Mouse (Mus musculus): ENCODE measurements around the gene Tram2.

Gene Tram2

DNA sequence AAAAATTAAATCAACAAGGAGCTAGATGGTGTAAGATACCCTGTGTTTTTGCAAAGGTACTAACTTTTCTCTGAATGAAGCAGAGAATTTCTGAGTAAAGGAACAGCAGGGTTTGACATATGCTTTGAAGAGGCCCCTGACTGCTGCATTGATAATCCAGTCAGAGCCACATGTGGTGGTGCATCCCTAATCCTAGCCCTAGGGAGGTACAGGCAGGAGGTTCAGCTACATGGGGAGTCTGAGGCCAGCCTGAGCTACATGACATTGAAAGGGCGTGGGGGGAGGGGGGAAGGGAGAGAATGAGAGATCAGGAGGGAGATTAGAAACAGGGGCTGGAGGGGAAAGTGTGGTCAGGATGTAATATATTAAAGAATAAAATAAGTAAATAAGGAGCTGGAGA, 98.5 kb downstream of the Tram2 start:
- in situ Hi-C loops (cut with MboI, MseI), result no loop called here

DNA sequence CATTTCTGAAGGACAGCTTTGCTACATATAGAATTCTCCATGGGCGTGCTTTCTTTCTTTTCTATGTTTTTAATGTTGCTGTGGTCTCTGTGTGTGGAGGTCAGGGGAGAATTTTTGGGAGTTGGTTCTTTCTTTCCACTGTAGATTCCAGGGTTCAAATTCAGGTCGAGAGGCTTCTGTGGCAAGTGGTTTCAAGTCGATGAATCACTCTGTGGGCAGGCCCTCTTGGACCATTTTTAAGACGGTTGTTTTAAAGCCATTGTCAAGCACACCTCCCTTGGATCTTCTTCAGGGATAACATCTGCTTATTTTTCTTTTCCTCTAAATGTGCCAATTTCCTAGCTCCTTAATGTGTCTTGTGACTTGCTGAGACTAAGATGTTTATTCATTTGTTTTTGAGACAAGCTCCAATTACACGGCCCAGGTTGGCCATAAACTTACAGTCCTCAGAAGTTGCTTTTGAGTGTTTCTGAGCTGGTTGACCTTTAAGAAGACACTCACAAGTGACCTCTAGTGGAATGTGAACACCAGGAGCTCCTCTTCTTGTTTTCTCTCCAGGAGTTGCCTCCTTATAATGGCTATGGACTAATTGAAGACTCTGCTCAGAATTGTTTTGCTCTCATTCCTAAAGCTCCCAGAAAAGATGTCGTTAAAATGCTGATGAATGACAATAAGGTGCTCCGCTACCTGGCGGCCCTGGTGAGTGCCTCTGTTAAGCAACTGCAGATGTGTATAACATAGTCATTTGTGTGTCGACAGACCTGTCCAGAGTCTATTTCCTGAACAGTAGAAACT, 104.5 kb downstream of the Tram2 start:
- in situ Hi-C loops (cut with MboI, MseI), result loop anchor here (5.0 kb wide), 1 partner anchor 58 kb away; no protein-coding TSS in a partner anchor

DNA sequence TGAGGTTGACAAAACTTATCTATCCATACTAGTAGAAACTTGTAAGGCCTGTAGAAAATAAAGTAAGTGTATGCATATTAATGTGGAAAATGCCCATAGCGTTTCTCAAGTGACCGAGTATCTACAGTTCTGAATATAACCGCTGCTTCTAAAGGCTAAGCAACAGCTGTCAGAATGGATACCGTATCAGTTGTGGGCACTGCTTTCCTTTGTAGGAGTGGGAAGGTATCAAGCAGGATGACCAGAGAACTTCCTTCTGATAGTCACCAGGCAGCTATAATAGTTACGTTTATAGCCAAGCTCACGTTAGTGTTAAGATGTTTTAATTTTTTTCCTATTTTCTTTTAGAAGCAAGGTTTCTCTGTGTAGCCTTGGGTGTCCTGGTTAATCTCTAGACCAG, 105.6 kb downstream of the Tram2 start:
- in situ Hi-C loops (cut with MboI, MseI), result no loop called here

DNA sequence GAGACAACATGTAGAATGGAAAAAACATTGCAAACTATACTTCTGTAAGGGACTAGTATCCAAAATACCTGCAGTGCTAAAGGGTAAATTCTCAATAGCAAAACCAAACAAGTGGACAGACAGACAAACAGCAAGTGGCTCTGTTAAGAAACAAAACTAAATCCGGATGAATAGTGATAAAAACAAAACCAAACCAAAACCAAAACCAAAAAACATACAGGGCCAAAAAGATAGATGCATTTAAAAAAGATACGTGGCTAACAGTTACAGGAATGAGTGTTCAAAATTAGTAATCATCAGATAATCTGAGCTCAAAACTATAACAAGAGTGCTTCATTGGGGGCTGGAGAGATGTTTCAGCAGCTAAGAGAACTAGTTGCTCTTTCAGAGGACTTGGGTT, 109.4 kb downstream of the Tram2 start:
- in situ Hi-C loops (cut with MboI, MseI), result no loop called here

DNA sequence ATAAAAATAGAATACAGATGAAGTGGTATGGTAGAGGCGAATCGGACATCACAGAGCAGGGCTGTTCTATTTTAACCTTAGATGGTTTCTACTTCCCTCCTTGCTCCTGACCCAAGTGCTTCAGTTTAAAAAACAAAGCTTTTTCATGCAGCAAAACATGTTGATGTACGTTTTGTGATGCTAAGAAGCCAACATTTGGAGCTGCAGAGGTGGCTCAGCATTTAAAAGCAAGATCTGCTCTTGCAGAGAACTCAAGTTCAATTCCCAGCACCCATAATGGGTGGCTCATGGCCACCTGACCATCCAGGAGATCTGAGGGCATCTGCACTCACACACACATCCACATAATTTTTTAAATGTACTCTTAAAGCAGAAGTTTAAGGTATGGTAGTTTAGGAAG, 124.2 kb downstream of the Tram2 start:
- in situ Hi-C loops (cut with MboI, MseI), result no loop called here

- in situ Hi-C loops (cut with MboI, MseI), result no loop called here
Measured at GRCm38 (mm10) chr1:20951799-20952198, 127.2 kb downstream of the Tram2 start.

DNA sequence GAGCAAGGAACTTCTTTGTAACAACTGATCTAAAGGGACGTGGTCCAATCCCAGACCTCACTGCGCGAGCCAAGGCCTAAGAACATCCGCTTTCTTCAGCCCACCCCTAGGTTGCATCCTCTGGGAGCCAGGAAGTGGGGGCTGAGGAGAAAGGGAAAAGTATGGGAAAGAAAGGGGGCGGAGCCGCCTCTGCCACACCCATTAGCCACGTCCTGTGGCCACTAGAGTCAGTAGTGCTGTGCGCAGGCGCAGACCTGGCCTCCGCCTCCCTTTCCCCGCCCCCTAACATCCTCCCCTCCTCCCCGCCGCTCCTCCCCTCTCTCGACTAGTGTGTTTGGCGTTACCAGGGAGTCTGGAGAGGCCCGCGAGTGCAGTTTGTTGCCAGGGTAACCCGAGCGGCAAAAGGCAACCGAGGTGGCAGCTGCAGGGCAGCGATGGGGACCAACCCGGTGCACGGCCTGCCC, 127.7 kb downstream of the Tram2 start, which contains the start of gene Efhc1:
Efhc1 (plus strand) TSS at position 327 of the 464 bp plus-strand sequence.
- in situ Hi-C loops (cut with MboI, MseI), result no loop called here

Measured in regulatory T cell (primary cell).